Mouse (Mus musculus): ENCODE data around the gene Nfkb1. TPM values are rescaled to one million over a fixed set of nuclear protein-coding genes. Genes with fewer than 3 reads are reported as not detected.

Gene Nfkb1
- total RNA-seq, 2 experiments from 2014 or later = 17.1 to 18.7 TPM

DNA sequence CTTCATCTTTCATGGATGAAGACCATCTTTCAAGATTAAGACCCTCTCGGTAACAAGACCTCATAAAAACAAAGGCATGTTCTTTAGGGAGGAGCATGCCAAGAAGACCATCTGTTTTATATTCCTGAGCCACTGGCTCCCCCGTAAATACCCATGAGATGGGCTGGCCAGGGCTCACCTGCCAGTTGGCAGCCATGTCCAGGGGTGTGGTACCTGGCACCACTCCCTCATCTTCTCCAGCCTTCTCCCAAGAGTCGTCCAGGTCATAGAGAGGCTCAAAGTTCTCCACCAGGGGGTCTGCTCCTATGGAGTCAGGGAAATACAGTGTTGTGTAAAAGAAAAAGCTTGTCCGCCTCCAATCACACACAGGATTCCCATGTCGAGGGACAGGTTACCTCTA lies 100.0 kb downstream of the Nfkb1 start:
- DNase-seq (ENCODE audit: low spot score) = no peak

- no peak for DNase-seq (ENCODE audit: low spot score)
Observed at GRCm38 (mm10) chr3:135590471-135590870, 100.9 kb downstream of the Nfkb1 start.

DNA sequence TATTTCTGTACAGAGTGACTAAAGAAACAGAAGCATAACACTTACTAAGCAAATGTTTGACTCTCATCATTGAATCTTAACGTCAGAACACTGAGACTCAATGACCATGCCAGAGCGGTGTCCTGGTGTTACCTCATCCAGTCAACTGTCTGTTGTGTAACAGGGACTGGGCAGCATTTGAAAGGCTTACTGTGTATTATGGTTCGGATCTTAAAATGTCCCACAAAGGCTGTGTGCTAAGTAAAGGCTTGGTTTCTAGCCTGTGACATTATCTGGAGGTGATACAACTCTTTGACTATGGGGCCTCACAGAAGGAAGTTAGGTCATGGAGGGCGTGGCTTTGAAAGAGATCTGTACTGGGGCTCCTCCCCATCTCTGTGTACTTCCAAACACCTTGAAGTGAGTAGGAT lies 104.9 kb downstream of the Nfkb1 start:
- peak; percentile 44 for DNase-seq (ENCODE audit: low spot score)

DNA sequence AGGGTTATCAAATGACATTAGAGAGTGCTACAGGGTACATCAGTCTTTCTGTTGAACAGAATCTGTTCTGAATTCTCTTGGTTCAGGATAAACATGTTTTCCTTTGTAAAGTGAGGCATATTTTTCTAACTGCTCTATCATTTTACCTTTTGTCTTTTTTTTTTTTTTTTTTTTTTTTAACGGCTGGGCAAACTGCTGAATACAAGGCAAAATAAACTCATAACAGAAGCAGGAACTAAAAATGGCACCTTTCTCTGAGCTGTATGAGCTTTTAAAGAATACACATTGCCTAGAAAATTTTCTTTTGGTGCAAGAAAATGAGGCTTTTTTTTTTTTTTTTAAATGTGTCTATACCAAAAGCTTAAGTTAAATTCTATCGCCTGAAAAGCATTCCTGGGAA lies 105.3 kb downstream of the Nfkb1 start:
- no peak for DNase-seq (ENCODE audit: low spot score)

DNA sequence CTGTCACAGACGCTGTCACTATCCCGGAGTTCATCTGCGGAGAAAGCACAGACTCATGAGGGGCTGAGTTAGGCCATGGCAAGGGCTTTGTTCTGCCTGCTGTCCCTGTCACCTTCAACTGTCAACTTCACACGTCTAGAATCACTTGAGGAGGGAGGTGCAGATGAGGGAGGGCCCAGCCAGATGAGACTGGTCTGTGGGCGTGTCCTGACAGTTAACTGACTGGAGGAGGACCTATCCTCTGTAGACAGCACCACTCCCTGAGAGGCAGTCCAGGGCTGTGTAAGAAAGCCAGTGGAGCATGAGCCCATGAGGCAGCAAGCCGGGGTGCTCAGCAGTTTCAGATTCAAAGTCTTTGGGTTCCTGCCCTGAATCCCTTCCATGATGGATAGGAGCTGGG lies 105.9 kb downstream of the Nfkb1 start:
- no peak for DNase-seq (ENCODE audit: low spot score)

- no peak for DNase-seq (ENCODE audit: low spot score)
Observed at GRCm38 (mm10) chr3:135582246-135582645, 109.1 kb downstream of the Nfkb1 start.

DNA sequence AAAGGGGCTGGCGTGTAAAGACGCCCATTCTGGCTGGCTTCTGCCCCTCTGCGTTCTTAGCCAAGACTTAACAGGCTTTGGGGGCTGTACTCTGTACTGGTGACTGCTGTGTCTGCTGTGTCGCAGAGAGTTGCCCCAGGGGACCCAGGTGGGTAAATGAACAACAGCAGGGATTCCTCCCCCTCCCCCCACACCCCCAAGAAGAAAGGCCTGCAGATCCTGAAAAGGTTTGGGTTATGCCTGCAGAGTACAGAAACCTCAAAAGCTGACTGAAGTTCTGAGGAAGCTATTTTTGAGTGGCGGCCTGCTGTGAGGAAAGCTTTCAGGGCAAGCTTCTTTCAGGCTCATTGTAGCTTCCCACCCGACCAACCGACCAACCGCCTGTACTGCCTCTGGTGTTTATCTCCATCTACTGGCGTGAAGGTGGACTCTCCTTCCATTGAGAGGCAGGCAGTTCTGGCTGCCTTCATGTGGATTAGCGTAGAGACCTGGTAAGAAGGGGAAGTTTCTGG lies 109.7 kb downstream of the Nfkb1 start:
- peak; percentile 34 for DNase-seq (ENCODE audit: low spot score)

- no peak for DNase-seq (ENCODE audit: low spot score)
Observed at GRCm38 (mm10) chr3:135580439-135581275, 110.7 kb downstream of the Nfkb1 start.

GRCm38 (mm10) chr3:135579179-135579578 lies 112.2 kb downstream of the Nfkb1 start:
- no peak for DNase-seq (ENCODE audit: low spot score)

- no peak for DNase-seq (ENCODE audit: low spot score)
Observed at GRCm38 (mm10) chr3:135578588-135579140, 112.7 kb downstream of the Nfkb1 start.

GRCm38 (mm10) chr3:135575126-135575525 lies 116.2 kb downstream of the Nfkb1 start:
- DNase-seq (ENCODE audit: low spot score) = no peak

GRCm38 (mm10) chr3:135573051-135573450 lies 118.3 kb downstream of the Nfkb1 start:
- no peak for DNase-seq (ENCODE audit: low spot score)

GRCm38 (mm10) chr3:135571540-135571939 lies 119.8 kb downstream of the Nfkb1 start:
- no peak for DNase-seq (ENCODE audit: low spot score)

- no peak for DNase-seq (ENCODE audit: low spot score)
Observed at GRCm38 (mm10) chr3:135568633-135569032, 122.7 kb downstream of the Nfkb1 start.

DNA sequence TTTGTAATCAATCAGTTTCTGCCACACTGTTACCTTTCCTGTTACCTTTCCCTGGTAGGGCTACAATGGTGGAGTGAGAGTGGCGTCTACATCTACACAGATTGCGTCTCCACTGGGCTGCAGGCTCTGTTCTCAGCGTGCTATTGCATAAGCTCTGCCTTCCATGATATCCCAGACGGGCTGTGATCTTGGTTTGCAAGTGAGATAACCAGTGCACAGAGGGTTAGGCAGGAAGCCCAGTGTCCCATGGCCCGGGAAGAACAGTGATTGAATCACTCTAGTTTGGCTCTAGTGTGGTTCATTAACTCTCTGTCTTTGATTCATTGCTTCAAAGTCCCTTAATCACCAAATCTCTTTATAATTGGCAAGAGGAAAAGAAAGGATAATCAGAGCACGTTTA lies 123.5 kb downstream of the Nfkb1 start:
- DNase-seq (ENCODE audit: low spot score) = no peak

- DNase-seq (ENCODE audit: low spot score) = no peak
Observed at GRCm38 (mm10) chr3:135565306-135565705, 126.0 kb downstream of the Nfkb1 start.

GRCm38 (mm10) chr3:135564706-135565105 lies 126.6 kb downstream of the Nfkb1 start:
- no peak for DNase-seq (ENCODE audit: low spot score)

- DNase-seq (ENCODE audit: low spot score) = no peak
Observed at GRCm38 (mm10) chr3:135563163-135563689, 128.1 kb downstream of the Nfkb1 start.

GRCm38 (mm10) chr3:135562036-135562435 lies 129.3 kb downstream of the Nfkb1 start:
- DNase-seq (ENCODE audit: low spot score) = no peak

GRCm38 (mm10) chr3:135556851-135557662 lies 134.3 kb downstream of the Nfkb1 start:
- DNase-seq (ENCODE audit: low spot score) = peak; percentile 33

DNA sequence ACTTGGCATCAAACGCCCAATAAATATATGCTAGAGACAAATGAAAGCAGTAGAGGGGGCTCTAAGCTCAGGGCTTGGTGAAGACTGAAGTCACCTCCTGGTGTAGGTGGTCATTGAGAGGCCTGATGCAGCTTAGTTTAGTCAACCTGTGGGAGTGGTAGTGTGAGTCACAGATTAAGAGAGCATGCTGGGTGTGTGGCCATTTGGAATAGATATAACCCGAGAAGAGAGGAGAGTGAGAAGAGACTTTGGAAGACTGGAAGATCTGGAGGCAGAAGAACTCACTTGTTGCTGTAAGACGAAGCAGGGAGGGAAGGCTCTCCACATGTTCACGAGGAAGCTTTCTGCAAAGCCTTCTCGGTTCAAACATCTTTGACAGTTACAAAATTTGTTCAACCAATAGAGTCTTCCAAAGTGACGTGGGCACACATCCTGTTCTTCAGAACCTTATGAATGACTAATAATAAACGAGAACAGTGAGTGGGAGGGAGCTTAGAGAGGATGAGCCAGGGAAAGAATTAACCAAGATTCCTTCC lies 135.2 kb downstream of the Nfkb1 start:
- DNase-seq (ENCODE audit: low spot score) = no peak

- DNase-seq (ENCODE audit: low spot score) = no peak
Observed at GRCm38 (mm10) chr3:135555192-135555591, 136.2 kb downstream of the Nfkb1 start.
